Mouse (Mus musculus) midbrain, embryonic 11.5 days (tissue): ENCODE data around the gene Usp7. TPM values are rescaled to one million over a fixed set of nuclear protein-coding genes. Genes with fewer than 3 reads are reported as not detected.

Source experiments
- ATAC-seq: fragments of 200-750 bp; cut with Nextera tagmentation; 2 replicates; pipeline ENCODE4 v1.8.0; 2017; ENCODE audit warnings: moderate TSS enrichment, moderate library complexity; ENCODE audit not compliant: low FRiP score
- DNase-seq: peaks from one replicate; pipeline ENCODE4 v3.0.0; 2015; ENCODE audit warnings: low spot score; ENCODE audit errors: missing footprints
- H3K27ac ChIP-seq: fragments of 300-500 bp; sonication (generic); 2 replicates; pipeline ENCODE4 v1.5.1; 2014; ENCODE audit warnings: low read depth, low read length
- H3K27me3 ChIP-seq: fragments of 300-500 bp; sonication (generic); 2 replicates; pipeline ENCODE4 v1.6.1; 2014; ENCODE audit warnings: mild to moderate bottlenecking, low read length, moderate library complexity, mixed read lengths; ENCODE audit not compliant: control insufficient read depth, insufficient read depth
- H3K36me3 ChIP-seq: fragments of 300-500 bp; sonication (generic); 2 replicates; pipeline ENCODE4 v1.6.1; 2014; ENCODE audit warnings: mild to moderate bottlenecking, low read length, moderate library complexity, mixed read lengths; ENCODE audit not compliant: control insufficient read depth, insufficient read depth
- H3K4me1 ChIP-seq: fragments of 300-500 bp; sonication (generic); 2 replicates; pipeline ENCODE4 v1.6.1; 2014; ENCODE audit warnings: low read length; ENCODE audit not compliant: control insufficient read depth, insufficient read depth
- H3K4me2 ChIP-seq: fragments of 300-500 bp; sonication (generic); 2 replicates; pipeline ENCODE4 v1.6.1; 2014; ENCODE audit warnings: mild to moderate bottlenecking, moderate library complexity
- H3K4me3 ChIP-seq: fragments of 300-500 bp; sonication (generic); 2 replicates; pipeline ENCODE4 v1.5.1; 2014; ENCODE audit warnings: low read depth, low read length
- H3K9ac ChIP-seq: fragments of 300-500 bp; sonication (generic); 2 replicates; pipeline ENCODE4 v1.6.1; 2014; ENCODE audit warnings: low read length
- H3K9me3 ChIP-seq: fragments of 300-500 bp; sonication (generic); 2 replicates; pipeline ENCODE4 v1.6.1; 2016; ENCODE audit warnings: low read length; ENCODE audit not compliant: control insufficient read depth
- WGBS: fragments of 180-500 bp; shearing (Covaris S2); extraction: QIAGEN DNeasy Blood & Tissue Kit; methylation state at CpG from one replicate; pipeline ENCODE4 v1.1.7; 2014; 5-methylcytosine and 5-hydroxymethylcytosine counted together
- polyA plus RNA-seq: library from polyadenylated mRNA; unstranded; fragments of >200 nt; fragmentation: Nextera tagmentation; extraction: Ambion mirVana; gene quantifications from 2 replicates; pipeline ENCODE4 v1.2.1, GENCODE M21; 2014

The Usp7 gene
- polyA plus RNA-seq, 1 experiment from 2014 or later, result 35.7 TPM

GRCm38 (mm10) chr16:8663606-8664539 lies 128.2 kb downstream of the Usp7 start:
- 89% methylated on average over 24 of the region's 24 CpGs for WGBS
- Histone ChIP-seq H3K4me1 (peaks cover 11% of the 10 kb centered on the region; the same call in 1 of the 2 replicates), H3K9ac (no peak overlapping the region), H3K36me3 (peaks cover 12% of the 10 kb centered on the region), H3K27ac (no peak overlapping the region), H3K4me3 (no peak overlapping the region), H3K27me3 (no peaks in the 10 kb centered on the region), H3K9me3 (no peaks in the 10 kb centered on the region), H3K4me2 (no peak overlapping the region)
- DNase-seq, result no peak
- ATAC-seq, result no peak

- peaks cover 4% of the 10 kb centered on the region; the same call in 1 of the 2 replicates for H3K4me1 ChIP-seq
- no peak for ATAC-seq
- no peak overlapping the region for H3K9ac ChIP-seq
- peaks cover 12% of the 10 kb centered on the region for H3K36me3 ChIP-seq
- H3K27me3 ChIP-seq, result no peaks in the 10 kb centered on the region
- H3K27ac ChIP-seq, result no peak overlapping the region
- H3K4me3 ChIP-seq, result no peak overlapping the region
- H3K4me2 ChIP-seq, result no peak overlapping the region
- 72% methylated on average over 2 of the region's 2 CpGs for WGBS
- no peaks in the 10 kb centered on the region for H3K9me3 ChIP-seq
- DNase-seq, result no peak
These were observed 129.1 kb downstream of the Usp7 start for GRCm38 (mm10) chr16:8663022-8663421.

- H3K4me3 ChIP-seq, result no peak overlapping the region
- H3K4me2 ChIP-seq, result no peak overlapping the region
- no peaks in the 10 kb centered on the region for H3K27me3 ChIP-seq
- WGBS, result 91% methylated on average over 4 of the region's 4 CpGs
- DNase-seq (no peak), ATAC-seq (no peak)
- no peak overlapping the region for H3K27ac ChIP-seq
- H3K4me1 ChIP-seq, result no peaks in the 10 kb centered on the region
- no peaks in the 10 kb centered on the region for H3K9me3 ChIP-seq
- H3K36me3 ChIP-seq, result peaks cover 12% of the 10 kb centered on the region
- no peak overlapping the region for H3K9ac ChIP-seq
These were observed 133.3 kb downstream of the Usp7 start for GRCm38 (mm10) chr16:8658764-8659163.

GRCm38 (mm10) chr16:8658349-8658748 lies 133.8 kb downstream of the Usp7 start:
- DNase-seq, result no peak
- peaks cover 10% of the 10 kb centered on the region for H3K36me3 ChIP-seq

DNA sequence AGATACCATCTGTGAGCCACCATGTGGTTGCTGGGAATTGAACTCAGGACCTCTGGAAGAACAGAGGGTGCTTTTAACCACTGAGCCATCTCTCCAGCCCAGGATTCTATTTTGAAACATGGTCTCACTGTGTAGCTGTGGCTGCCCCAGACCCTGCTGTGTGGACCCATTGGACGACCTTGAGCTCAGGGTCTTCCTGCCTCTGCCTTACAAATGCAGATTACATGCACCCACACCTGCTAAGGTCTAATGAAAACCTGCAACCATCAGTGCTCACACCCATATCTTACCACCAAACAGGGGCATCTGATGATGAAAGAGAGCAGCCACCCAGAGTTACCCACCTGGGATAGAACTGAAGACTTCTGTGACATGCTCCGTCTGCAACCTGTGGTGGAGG lies 135.9 kb downstream of the Usp7 start:
- 82% methylated on average over 2 of the region's 2 CpGs for WGBS

More at GRCm38 (mm10) chr16:8658349-8658748, 133.8 kb downstream of the Usp7 start:
- H3K4me1 ChIP-seq, result no peaks in the 10 kb centered on the region
- H3K9me3 ChIP-seq, result no peaks in the 10 kb centered on the region
- no peak overlapping the region for H3K4me2 ChIP-seq
- ATAC-seq, result no peak
- WGBS, result 84% methylated on average over 4 of the region's 4 CpGs
- no peak overlapping the region for H3K4me3 ChIP-seq
- no peak overlapping the region for H3K9ac ChIP-seq
- no peaks in the 10 kb centered on the region for H3K27me3 ChIP-seq
- H3K27ac ChIP-seq, result no peak overlapping the region

GRCm38 (mm10) chr16:8655599-8655998 lies 136.5 kb downstream of the Usp7 start:
- DNase-seq (no peak), ATAC-seq (no peak)
- H3K27me3 ChIP-seq, result no peaks in the 10 kb centered on the region
- no peak overlapping the region for H3K4me2 ChIP-seq
- H3K4me3 ChIP-seq, result no peak overlapping the region
- H3K9ac ChIP-seq, result no peak overlapping the region
- 87% methylated on average over 9 of the region's 9 CpGs for WGBS
- no peaks in the 10 kb centered on the region for H3K4me1 ChIP-seq
- peaks cover 4% of the 10 kb centered on the region; the same call in 1 of the 2 replicates for H3K36me3 ChIP-seq
- no peak overlapping the region for H3K27ac ChIP-seq
- no peaks in the 10 kb centered on the region for H3K9me3 ChIP-seq

More for the DNA sequence above, 135.9 kb downstream of the Usp7 start:
- Histone ChIP-seq H3K4me3 (no peak overlapping the region), H3K27ac (no peak overlapping the region), H3K4me2 (no peak overlapping the region), H3K9me3 (no peaks in the 10 kb centered on the region), H3K4me1 (no peaks in the 10 kb centered on the region), H3K27me3 (no peaks in the 10 kb centered on the region), H3K36me3 (peaks cover 5% of the 10 kb centered on the region), H3K9ac (no peak overlapping the region)
- ATAC-seq (no peak), DNase-seq (no peak)

- Histone ChIP-seq H3K36me3 (peaks cover 1% of the 10 kb centered on the region; the same call in 1 of the 2 replicates), H3K4me2 (no peak overlapping the region), H3K4me1 (no peaks in the 10 kb centered on the region), H3K27ac (no peak overlapping the region), H3K27me3 (no peaks in the 10 kb centered on the region), H3K9ac (no peak overlapping the region), H3K4me3 (no peak overlapping the region), H3K9me3 (no peaks in the 10 kb centered on the region)
- no peak for ATAC-seq
- DNase-seq, result no peak
- WGBS, result 87% methylated on average over 6 of the region's 6 CpGs
These were observed 137.0 kb downstream of the Usp7 start for GRCm38 (mm10) chr16:8655108-8655507.

DNA sequence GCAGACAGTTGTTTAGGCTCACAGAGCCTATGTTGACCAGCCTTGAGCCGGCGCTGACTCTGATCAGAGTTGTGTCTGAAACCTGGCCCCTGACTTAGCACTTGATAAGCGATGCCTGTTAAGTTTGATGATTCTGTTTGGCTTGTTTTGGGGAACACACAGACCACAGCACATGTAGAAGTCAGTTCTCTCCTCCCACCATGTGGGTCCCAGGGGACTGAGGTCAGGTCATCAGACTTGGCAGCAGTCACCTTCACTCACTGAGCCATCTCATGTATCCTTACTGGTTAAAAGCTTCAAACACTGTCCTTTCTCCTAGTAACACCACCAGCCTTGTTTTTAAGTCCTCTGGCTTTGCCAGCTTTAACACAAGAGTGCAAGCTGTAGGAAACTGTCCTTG lies 142.1 kb downstream of the Usp7 start:
- no peak overlapping the region for H3K4me3 ChIP-seq
- no peak overlapping the region for H3K27ac ChIP-seq
- no peak overlapping the region for H3K9ac ChIP-seq
- WGBS, result 93% methylated on average over 3 of the region's 3 CpGs
- no peak overlapping the region for H3K4me2 ChIP-seq
- H3K36me3 ChIP-seq, result peaks cover 2% of the 10 kb centered on the region; the same call in 1 of the 2 replicates
- no peaks in the 10 kb centered on the region for H3K4me1 ChIP-seq
- ATAC-seq (no peak), DNase-seq (no peak)
- no peaks in the 10 kb centered on the region for H3K27me3 ChIP-seq
- no peaks in the 10 kb centered on the region for H3K9me3 ChIP-seq

- peaks cover 8% of the 10 kb centered on the region for H3K36me3 ChIP-seq
- ATAC-seq, result no peak
- 91% methylated on average over 6 of the region's 6 CpGs for WGBS
- no peaks in the 10 kb centered on the region for H3K27me3 ChIP-seq
- no peaks in the 10 kb centered on the region for H3K9me3 ChIP-seq
- no peak overlapping the region for H3K4me2 ChIP-seq
- no peak overlapping the region for H3K4me3 ChIP-seq
- no peak overlapping the region for H3K9ac ChIP-seq
- no peaks in the 10 kb centered on the region for H3K4me1 ChIP-seq
- H3K27ac ChIP-seq, result no peak overlapping the region
- no peak for DNase-seq
These were observed 146.6 kb downstream of the Usp7 start for GRCm38 (mm10) chr16:8645546-8645945.
